Mouse (Mus musculus) kidney, adult 2 months (tissue): ENCODE results near the gene Lect2.

Source experiments
- CTCF ChIP-seq: fragments of 200-500 bp; conservative IDR thresholded peaks from 2 replicates; pipeline ENCODE4 v1.5.1; 2011; ENCODE audit warnings: low read depth, mild to moderate bottlenecking, control low read depth, low read length, moderate library complexity, mixed read lengths; ENCODE audit not compliant: insufficient read depth, insufficient read length
- POLR2A ChIP-seq: fragments of 200-500 bp; IDR thresholded peaks from one replicate; pipeline ENCODE4 v1.6.1; 2011; ENCODE audit warnings: low read depth, low read length, control low read depth

GRCm38 (mm10) chr13:56494440-56494839 is 53.9 kb downstream of the Lect2 start:
- no peak for TF ChIP-seq CTCF
- no peak for TF ChIP-seq POLR2A
